Mouse (Mus musculus): ENCODE results near the gene D17Wsu92e.

Gene D17Wsu92e

GRCm38 (mm10) chr17:27821407-27822338 lies 1.2 kb upstream of the D17Wsu92e start:
- in situ Hi-C loops (cut with MseI, MboI), result no loop called here

- in situ Hi-C loops (cut with MseI, MboI), result no loop called here
Observed at GRCm38 (mm10) chr17:27819971-27820567, 379 bp downstream of the D17Wsu92e start.

DNA sequence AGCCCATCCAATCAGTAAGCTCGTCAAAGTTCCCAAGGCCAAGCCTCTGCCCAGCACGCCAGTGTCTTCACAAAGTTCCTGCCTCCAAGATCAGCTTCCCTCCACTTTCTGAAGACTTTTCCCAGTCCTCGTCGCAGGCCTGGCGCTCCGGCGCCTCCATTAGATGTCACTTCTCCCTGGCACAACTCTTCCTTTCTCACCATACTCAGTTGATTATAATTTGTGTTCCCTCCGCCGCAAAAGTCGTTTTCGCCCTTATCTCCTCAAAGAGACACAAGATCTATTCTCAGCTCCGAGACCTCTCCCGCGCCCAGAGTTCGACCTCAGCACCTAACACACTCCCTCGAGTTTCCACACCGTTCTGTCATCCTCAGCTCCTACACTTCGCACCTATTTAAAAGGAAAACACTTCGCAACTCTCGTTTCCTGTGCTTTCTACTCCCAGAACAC lies 902 bp downstream of the D17Wsu92e start:
- in situ Hi-C loops (cut with MseI, MboI), result no loop called here

- in situ Hi-C loops (cut with MseI, MboI), result no loop called here
Observed at GRCm38 (mm10) chr17:27819011-27819410, 1.4 kb downstream of the D17Wsu92e start.

GRCm38 (mm10) chr17:27814606-27815005 lies 5.8 kb downstream of the D17Wsu92e start:
- in situ Hi-C loops (cut with MseI, MboI), result no loop called here

DNA sequence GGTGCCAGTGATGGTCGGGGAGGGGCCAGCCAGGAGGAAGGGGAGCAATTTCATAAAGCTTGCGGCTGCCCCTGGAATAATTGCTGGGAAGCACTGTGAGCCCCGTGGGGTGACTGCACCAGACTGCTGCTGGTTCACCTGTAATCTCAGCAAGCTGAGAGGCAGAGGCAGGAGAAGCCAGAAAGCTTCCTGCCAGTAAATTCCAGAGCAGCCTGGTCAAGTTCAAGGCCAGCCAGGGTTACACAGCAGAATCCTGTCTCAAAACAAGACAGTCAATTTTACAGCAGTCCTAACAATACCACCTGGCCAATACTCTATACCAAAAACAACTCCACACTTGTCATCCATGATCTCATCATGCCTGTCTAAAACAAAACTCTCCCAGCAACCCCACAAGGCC lies 8.5 kb downstream of the D17Wsu92e start:
- in situ Hi-C loops (cut with MseI, MboI), result no loop called here

GRCm38 (mm10) chr17:27810569-27811331 lies 9.7 kb downstream of the D17Wsu92e start:
- in situ Hi-C loops (cut with MseI, MboI), result no loop called here

GRCm38 (mm10) chr17:27807542-27808078 lies 12.8 kb downstream of the D17Wsu92e start:
- in situ Hi-C loops (cut with MseI, MboI), result no loop called here

- in situ Hi-C loops (cut with MseI, MboI), result no loop called here
Observed at GRCm38 (mm10) chr17:27804803-27805770, 15.4 kb downstream of the D17Wsu92e start.

DNA sequence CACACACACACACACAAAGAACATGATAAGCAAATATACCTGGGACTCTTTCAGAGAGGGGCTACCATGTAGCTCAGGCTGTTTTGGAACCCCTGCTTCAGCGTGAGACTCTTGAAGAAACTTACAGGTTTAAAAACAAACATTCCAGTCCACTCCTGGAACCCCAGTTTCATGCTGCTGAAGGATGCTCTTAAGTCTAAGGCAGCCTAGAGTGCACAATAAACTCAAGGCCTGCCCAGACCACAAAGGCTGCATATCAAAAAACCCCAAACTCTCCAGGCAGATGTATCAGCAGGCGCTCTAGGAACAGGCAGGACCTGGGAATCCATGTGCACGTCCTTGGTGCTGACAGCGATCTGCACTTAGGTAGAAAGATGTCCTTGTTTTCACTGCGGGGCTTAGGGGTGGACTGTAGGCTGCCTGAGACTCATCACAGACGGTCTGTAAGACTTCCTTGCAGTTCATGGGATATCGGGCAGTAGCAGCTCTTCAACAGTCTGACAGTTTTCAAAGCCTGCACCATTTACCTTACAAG lies 16.2 kb downstream of the D17Wsu92e start:
- in situ Hi-C loops (cut with MseI, MboI), result no loop called here

GRCm38 (mm10) chr17:27803752-27804151 lies 16.7 kb downstream of the D17Wsu92e start:
- in situ Hi-C loops (cut with MseI, MboI), result no loop called here

DNA sequence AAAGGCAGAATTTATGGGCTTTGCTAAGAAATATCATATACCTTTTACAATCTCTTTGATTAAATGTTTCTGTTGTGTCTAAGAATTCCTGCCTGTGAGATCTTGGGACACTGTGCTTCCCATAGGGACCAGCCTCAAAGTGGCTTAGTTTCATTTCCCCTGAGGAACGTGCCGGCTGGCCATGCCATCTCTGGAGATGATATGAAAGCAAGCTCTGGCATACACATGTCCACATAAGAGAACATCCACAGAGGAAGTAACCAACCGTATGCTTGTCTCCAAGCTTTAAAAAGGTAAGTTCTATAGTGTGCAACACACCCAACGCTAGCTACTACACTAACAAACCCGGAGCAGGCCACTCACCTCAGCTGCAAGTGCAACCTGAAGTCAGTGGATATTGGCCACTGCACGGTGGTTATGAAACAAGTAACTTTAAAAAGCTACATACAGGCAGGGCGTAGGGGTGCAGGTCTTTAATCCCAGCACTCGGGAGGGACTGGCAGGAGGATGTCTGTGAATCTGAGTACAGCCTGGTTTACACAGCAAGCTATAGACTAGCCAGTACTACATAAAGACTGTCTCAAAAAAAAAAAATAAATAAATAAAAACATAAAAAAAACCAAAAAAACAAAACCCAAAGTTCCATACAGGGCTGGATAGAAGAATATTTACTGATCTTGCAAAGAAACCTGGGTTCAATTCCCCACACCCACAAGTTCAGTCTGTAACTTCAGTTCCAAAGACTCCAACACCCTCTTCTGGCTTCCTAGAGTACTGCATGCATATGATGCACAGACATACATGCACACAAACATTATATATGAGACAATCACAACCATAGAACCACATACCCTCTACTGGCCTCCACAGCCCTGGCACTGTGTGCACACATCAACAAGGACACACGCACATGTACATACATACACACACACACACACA lies 19.5 kb downstream of the D17Wsu92e start:
- in situ Hi-C loops (cut with MseI, MboI), result no loop called here

GRCm38 (mm10) chr17:27799771-27800584 lies 20.5 kb downstream of the D17Wsu92e start:
- in situ Hi-C loops (cut with MseI, MboI), result no loop called here

DNA sequence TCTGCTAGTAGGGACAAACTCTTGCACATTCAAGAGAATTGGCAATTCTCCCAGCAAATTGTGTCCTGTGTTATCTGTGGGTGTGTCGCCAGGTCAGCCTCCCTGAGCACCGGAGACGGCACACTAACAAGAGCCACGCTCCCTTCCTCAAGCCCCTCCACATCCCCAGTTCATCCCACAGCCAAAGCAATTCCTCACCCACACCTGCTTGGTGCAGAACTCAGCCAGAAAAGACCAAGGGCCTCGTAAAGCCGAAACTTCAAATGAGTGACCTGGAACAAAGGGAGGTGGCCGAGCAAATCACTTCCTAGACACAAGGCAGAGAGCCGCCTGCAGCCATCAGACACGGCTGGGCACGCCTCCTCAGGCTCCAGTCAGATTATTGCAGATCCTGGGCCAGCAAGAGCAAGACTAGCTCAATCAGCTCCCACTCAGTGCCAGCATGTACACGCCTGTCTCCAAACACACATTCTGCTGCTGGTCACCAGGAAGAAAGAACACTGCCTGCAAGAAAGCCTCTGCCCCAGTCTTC lies 23.0 kb downstream of the D17Wsu92e start:
- in situ Hi-C loops (cut with MseI, MboI), result no loop called here

- in situ Hi-C loops (cut with MseI, MboI), result no loop called here
Observed at GRCm38 (mm10) chr17:27796780-27797179, 23.7 kb downstream of the D17Wsu92e start.

DNA sequence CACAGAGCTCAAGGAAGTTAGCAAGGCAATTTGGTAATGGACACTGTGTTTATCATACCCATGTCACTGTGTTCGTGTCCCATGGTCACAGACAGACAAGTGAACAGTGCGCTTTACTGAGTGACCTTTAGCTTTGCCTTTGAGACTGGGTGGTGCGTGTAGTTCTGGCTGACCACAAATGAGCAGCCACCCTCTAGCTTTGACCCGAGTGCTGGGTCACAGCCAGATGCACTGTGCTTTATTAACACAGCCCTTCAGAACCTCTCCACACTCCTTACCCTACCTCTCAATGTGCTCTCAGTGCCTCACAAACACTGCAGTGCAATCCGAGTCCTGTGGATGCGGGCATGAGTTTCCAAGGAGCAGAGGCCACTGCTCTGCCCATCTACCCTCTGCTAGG lies 27.3 kb downstream of the D17Wsu92e start:
- in situ Hi-C loops (cut with MseI, MboI), result no loop called here

GRCm38 (mm10) chr17:27792516-27792915 lies 27.9 kb downstream of the D17Wsu92e start:
- in situ Hi-C loops (cut with MseI, MboI), result no loop called here

GRCm38 (mm10) chr17:27791556-27791955 lies 28.9 kb downstream of the D17Wsu92e start:
- in situ Hi-C loops (cut with MseI, MboI), result no loop called here

Data from mouse trophoblast stem cell (cell line).